Mouse (Mus musculus) lung, embryonic 15.5 days (tissue): ENCODE data around the gene Crhbp. TPM values are rescaled to one million over a fixed set of nuclear protein-coding genes. Genes with fewer than 3 reads are reported as not detected.

ENCODE experiments used
- ATAC-seq: fragments of 200-750 bp; cut with Nextera tagmentation; 2 replicates; pipeline ENCODE4 v1.8.0; 2017; ENCODE audit warnings: moderate number of reproducible peaks, borderline replicate concordance; ENCODE audit not compliant: low FRiP score, low TSS enrichment; ENCODE audit errors: extremely low read depth
- H3K27ac ChIP-seq: fragments of 300-500 bp; sonication (generic); 2 replicates; pipeline ENCODE4 v1.5.1; 2015; ENCODE audit warnings: moderate library complexity, mild to moderate bottlenecking, inconsistent platforms
- H3K27me3 ChIP-seq: fragments of 300-500 bp; sonication (generic); 2 replicates; pipeline ENCODE4 v1.6.1; 2015; ENCODE audit warnings: inconsistent platforms
- H3K36me3 ChIP-seq: fragments of 300-500 bp; sonication (generic); 2 replicates; pipeline ENCODE4 v1.6.1; 2015; ENCODE audit warnings: inconsistent platforms
- H3K4me1 ChIP-seq: fragments of 300-500 bp; sonication (generic); 2 replicates; pipeline ENCODE4 v1.6.1; 2015; ENCODE audit warnings: inconsistent platforms
- H3K4me2 ChIP-seq: fragments of 300-500 bp; sonication (generic); 2 replicates; pipeline ENCODE4 v1.6.1; 2015; ENCODE audit warnings: inconsistent platforms, mild to moderate bottlenecking, moderate library complexity
- H3K4me3 ChIP-seq: fragments of 300-500 bp; sonication (generic); 2 replicates; pipeline ENCODE4 v1.5.1; 2015; ENCODE audit warnings: mild to moderate bottlenecking, inconsistent platforms
- H3K9ac ChIP-seq: fragments of 300-500 bp; sonication (generic); 2 replicates; pipeline ENCODE4 v1.6.1; 2015; ENCODE audit warnings: inconsistent platforms
- H3K9me3 ChIP-seq: fragments of 300-500 bp; sonication (generic); 2 replicates; pipeline ENCODE4 v1.6.1; 2016; ENCODE audit warnings: inconsistent platforms
- WGBS: fragments of 180-500 bp; shearing (Covaris S2); methylation state at CpG from one replicate; pipeline ENCODE4 v1.1.7; 2015; 5-methylcytosine and 5-hydroxymethylcytosine counted together
- polyA plus RNA-seq: library from polyadenylated mRNA; unstranded; fragments of >200 nt; fragmentation: Nextera tagmentation; extraction: Ambion mirVana; gene quantifications from 2 replicates; pipeline ENCODE4 v1.2.1, GENCODE M21; 2015

Crhbp gene
- polyA plus RNA-seq, 1 experiment from 2014 or later: 0.11 TPM

DNA sequence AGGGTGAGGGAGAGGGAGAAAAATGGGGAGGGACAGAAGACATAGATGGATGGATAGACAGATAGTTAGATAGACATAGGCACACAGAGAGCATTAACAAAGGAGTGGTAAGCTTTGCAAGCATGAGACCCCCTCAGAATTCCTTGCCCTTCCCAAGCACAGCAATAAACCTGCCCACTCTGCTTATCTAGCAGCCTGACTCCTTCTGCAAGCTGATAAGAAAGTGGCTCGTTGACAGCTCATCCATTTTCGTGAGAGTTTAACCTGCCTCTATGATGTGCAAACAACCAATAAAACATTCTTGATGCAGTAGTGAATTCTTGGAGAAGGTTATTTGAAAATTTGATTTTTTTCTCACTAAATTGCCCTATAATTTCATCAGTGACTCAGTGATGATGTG is 32.5 kb downstream of the Crhbp start:
- H3K4me3 ChIP-seq: no peak overlapping the region
- no peak overlapping the region for H3K27ac ChIP-seq
- no peak overlapping the region for H3K4me2 ChIP-seq
- ATAC-seq: no peak
- H3K36me3 ChIP-seq: no peaks in the 10 kb centered on the region
- H3K9me3 ChIP-seq: no peaks in the 10 kb centered on the region
- no peaks in the 10 kb centered on the region; the same call in 1 of the 2 replicates for H3K27me3 ChIP-seq
- no peaks in the 10 kb centered on the region for H3K4me1 ChIP-seq
- WGBS: 9% methylated on average over 2 of the region's 2 CpGs
- no peak overlapping the region for H3K9ac ChIP-seq

DNA sequence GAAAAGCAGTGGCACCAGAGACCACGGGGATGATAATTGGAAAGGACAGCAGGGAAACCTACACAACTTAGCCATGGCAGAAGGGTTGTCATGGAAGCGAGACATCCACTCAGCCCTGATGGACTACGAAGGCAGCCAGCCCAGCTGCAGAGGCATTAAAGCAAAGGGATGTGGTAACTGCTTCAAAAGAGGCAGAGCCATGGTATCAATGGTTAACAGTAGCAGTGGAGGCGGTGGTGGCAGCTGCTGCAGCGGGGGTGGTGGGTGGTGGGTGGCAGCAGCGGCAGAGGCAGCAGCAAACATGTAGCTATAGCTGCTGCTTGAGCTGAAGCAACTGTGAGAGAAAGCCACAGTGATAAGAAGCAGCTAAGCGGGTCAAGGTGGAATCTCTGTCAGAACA is 51.5 kb downstream of the Crhbp start:
- no peaks in the 10 kb centered on the region for H3K4me1 ChIP-seq
- H3K9ac ChIP-seq: no peak overlapping the region
- H3K27ac ChIP-seq: no peak overlapping the region
- no peak overlapping the region for H3K4me3 ChIP-seq
- no peak for ATAC-seq
- H3K27me3 ChIP-seq: no peaks in the 10 kb centered on the region
- H3K4me2 ChIP-seq: no peak overlapping the region
- H3K9me3 ChIP-seq: peaks cover 5% of the 10 kb centered on the region; the same call in 1 of the 2 replicates
- 80% methylated on average over 7 of the region's 7 CpGs for WGBS
- no peaks in the 10 kb centered on the region for H3K36me3 ChIP-seq

DNA sequence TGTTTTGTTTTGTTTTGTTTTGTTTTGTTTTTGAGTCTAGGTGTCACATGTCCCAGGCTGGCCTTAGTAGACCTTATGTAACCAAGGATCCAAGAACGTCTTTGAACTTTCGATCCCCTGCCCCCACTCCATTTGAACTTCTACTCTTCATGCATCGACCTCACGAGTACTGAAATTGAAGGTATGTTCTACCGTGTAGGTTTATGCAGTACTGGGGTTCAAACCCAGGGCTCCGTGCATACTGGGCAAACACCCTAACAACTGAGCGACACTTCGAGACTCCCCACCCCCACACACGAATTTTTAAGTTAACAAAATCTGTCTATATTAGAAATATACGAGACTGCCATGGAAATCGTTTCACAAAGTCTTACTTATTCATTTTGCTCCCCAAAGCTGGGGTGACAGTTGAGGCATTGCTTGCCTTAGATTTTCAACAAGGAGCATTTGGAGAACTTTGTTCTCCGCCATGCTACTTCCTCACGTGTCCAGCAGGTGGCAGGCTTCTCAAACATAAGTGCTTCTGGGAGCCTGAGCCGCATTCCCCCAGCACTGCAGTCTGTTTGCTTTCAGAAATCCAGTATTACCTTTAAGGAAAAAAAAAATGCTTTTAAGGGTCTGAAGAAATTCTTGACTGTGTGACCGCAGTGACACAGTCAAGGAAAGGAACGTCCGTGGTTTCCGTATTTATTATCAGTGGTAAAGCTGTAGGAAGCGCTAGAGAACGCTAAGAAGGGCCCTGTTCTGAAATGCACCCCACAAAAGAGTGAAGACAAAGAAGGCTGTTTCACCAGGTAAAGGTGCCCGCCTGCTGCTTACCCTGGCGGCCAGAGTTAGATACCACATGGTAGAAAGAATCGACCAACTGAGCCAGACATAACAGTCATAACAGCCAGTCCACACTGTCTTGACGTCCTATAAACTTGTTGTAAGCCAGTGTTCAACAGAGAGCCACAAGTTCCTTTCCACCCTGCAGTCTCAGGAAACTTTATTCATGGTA is 54.6 kb downstream of the Crhbp start:
- ATAC-seq: peak; percentile 46; the same call in 1 of the 2 replicates
- peak overlapping the region; percentile 34 for H3K4me2 ChIP-seq
- H3K27ac ChIP-seq: 0 out of 2 replicates have a peak overlapping the region, but pooled peaks have one; percentile 3
- H3K4me1 ChIP-seq: no peaks in the 10 kb centered on the region
- no peak overlapping the region for H3K9ac ChIP-seq
- 26% methylated on average over 24 of the region's 24 CpGs for WGBS
- H3K9me3 ChIP-seq: no peaks in the 10 kb centered on the region
- H3K4me3 ChIP-seq: no peak overlapping the region
- no peaks in the 10 kb centered on the region for H3K27me3 ChIP-seq
- no peaks in the 10 kb centered on the region for H3K36me3 ChIP-seq

DNA sequence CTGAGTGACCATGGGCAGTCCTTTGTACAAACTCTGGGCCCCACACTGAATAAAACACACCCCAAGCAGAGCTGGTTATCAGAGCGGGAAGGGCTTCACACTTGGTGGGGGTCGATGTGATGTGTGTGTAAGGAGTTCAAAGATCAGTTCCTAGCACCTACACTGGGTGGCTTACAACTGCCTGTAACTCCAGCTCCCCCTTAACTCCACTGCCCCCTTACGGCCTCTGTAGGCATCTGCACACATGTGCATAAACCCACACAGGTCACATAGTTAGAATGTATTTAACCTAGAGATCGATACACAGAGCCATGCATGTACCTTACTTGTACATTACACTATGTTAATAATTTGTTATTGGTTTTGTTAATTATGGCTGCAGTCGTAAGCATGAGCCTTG is 56.5 kb downstream of the Crhbp start:
- no peaks in the 10 kb centered on the region for H3K27me3 ChIP-seq
- 69% methylated on average over 5 of the region's 5 CpGs for WGBS
- no peaks in the 10 kb centered on the region for H3K9me3 ChIP-seq
- H3K9ac ChIP-seq: no peak overlapping the region
- no peak overlapping the region for H3K4me2 ChIP-seq
- H3K36me3 ChIP-seq: no peaks in the 10 kb centered on the region
- no peak overlapping the region for H3K4me3 ChIP-seq
- no peak for ATAC-seq
- H3K27ac ChIP-seq: no peak overlapping the region
- H3K4me1 ChIP-seq: no peaks in the 10 kb centered on the region

DNA sequence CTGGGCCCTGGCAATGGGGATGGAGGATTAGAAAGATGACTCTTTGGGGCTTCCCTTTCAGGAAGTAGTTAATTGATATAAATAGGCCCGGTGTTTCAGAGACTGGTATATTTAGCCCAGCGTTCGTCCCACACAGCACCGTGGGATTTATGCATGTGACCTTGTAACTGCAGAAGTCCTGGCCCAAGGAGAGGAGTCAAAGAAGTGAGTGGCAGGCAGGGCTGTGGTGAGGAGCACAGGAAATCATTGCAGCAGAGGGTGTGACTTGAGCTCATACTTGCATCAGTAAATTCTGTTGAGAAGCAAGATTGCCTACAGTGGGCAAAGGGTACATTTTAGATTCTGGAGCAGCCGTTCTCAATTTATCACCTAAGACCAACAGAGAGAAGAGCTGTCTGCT is 62.3 kb downstream of the Crhbp start:
- Histone ChIP-seq H3K36me3 (no peaks in the 10 kb centered on the region), H3K4me3 (no peak overlapping the region), H3K4me1 (no peaks in the 10 kb centered on the region), H3K27ac (no peak overlapping the region), H3K9ac (no peak overlapping the region), H3K27me3 (no peaks in the 10 kb centered on the region), H3K9me3 (no peaks in the 10 kb centered on the region), H3K4me2 (no peak overlapping the region)
- no peak for ATAC-seq
- 58% methylated on average over 5 of the region's 5 CpGs for WGBS

Other genes starting within 250 kb of the Crhbp start
- gene Pde8b, start 194.6 kb downstream of the Crhbp start, polyA plus RNA-seq: 5.9 and 6.6 TPM in 2 replicates
- gene Zbed3, start 121.3 kb downstream of the Crhbp start, polyA plus RNA-seq: 65.0 and 65.6 TPM in 2 replicates
- gene Aggf1, start 69.6 kb downstream of the Crhbp start, polyA plus RNA-seq: 31.5 and 34.8 TPM in 2 replicates
- gene S100z, start 33.8 kb upstream of the Crhbp start, polyA plus RNA-seq: not detected in 2 replicates
- 4.3 and 4.5 TPM in 2 replicates for gene F2rl1, start 80.3 kb upstream of the Crhbp start, polyA plus RNA-seq
- gene F2r, start 173.6 kb upstream of the Crhbp start, polyA plus RNA-seq: 106 and 114 TPM in 2 replicates